Mouse (Mus musculus) kidney, postnatal 0 days (tissue): ENCODE measurements around the gene Edf1. TPM values are rescaled to one million over a fixed set of nuclear protein-coding genes. Genes with fewer than 3 reads are reported as not detected.

Source experiments
- ATAC-seq: fragments of 200-750 bp; cut with Nextera tagmentation; replicated peaks from 2 replicates; pipeline ENCODE4 v1.8.0; 2017; ENCODE audit warnings: low read depth, moderate number of reproducible peaks, moderate TSS enrichment, moderate library complexity; ENCODE audit not compliant: low FRiP score
- DNase-seq: peaks from one replicate; pipeline ENCODE4 v3.0.0-alpha.2; 2016; ENCODE audit warnings: low spot score
- H3K27ac ChIP-seq: fragments of 300-500 bp; sonication (generic); 2 replicates; pipeline ENCODE4 v1.5.1; 2014; ENCODE audit warnings: mild to moderate bottlenecking
- H3K27me3 ChIP-seq: fragments of 300-500 bp; sonication (generic); 2 replicates; pipeline ENCODE4 v1.6.1; 2014; ENCODE audit warnings: low read length, mixed read lengths; ENCODE audit not compliant: insufficient read depth
- H3K36me3 ChIP-seq: fragments of 300-500 bp; sonication (generic); 2 replicates; pipeline ENCODE4 v1.6.1; 2014; ENCODE audit warnings: low read length, mixed read lengths; ENCODE audit not compliant: insufficient read depth
- H3K4me1 ChIP-seq: fragments of 300-500 bp; sonication (generic); replicated peaks from 2 replicates; pipeline ENCODE4 v1.6.1; 2014; ENCODE audit warnings: antibody characterized with exemption, low read length, mixed read lengths; ENCODE audit not compliant: insufficient read depth
- H3K4me2 ChIP-seq: fragments of 300-500 bp; sonication (generic); 2 replicates; pipeline ENCODE4 v1.6.1; 2014; ENCODE audit warnings: mild to moderate bottlenecking, low read length, moderate library complexity, mixed read lengths
- H3K4me3 ChIP-seq: fragments of 300-500 bp; sonication (generic); replicated peaks from 2 replicates; pipeline ENCODE4 v1.5.1; 2014; ENCODE audit warnings: low read depth, low read length
- H3K9ac ChIP-seq: fragments of 300-500 bp; sonication (generic); 2 replicates; pipeline ENCODE4 v1.6.1; 2014; ENCODE audit warnings: low read depth, low read length
- H3K9me3 ChIP-seq: fragments of 300-500 bp; sonication (generic); replicated peaks from 2 replicates; pipeline ENCODE4 v1.6.1; 2016; ENCODE audit warnings: low read length, inconsistent platforms, mixed read lengths
- CTCF ChIP-seq: IDR thresholded peaks from 2 replicates; pipeline ENCODE4 v1.5.1; 2016; ENCODE audit warnings: antibody characterized with exemption, low read depth, mild to moderate bottlenecking, moderate library complexity
- WGBS: fragments of 180-500 bp; shearing (Covaris S2); extraction: QIAGEN DNeasy Blood & Tissue Kit; methylation state at CpG from one replicate; pipeline ENCODE4 v1.1.7; 2014; 5-methylcytosine and 5-hydroxymethylcytosine counted together
- polyA plus RNA-seq: library from polyadenylated mRNA; unstranded; fragments of >200 nt; fragmentation: Nextera tagmentation; extraction: Ambion mirVana; gene quantifications from 2 replicates; pipeline ENCODE4 v1.2.1, GENCODE M21; 2015

The Edf1 gene
- polyA plus RNA-seq, 1 experiment from 2014 or later, result 351 TPM

DNA sequence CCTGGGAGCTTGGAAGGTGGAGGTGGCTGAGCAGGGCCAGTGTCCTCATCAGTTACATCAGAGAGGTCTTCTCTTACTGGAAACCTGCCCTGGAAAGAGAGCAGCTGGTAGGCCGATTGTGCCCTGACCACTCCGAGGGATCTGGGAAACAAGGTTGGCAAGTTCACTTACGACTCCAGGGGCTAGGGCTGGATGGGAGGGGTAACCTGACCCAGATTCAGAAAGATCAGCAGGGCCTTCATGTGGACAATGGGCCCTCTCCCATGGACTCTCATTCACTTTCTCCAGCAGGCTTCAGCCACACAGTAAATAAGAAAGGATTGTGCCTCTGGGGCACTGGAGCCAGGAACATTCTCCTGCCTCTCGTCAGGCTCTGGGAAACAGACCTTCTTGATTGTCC, 27.2 kb downstream of the Edf1 start:
- WGBS, result 73% methylated on average over 4 of the region's 4 CpGs
- TF ChIP-seq CTCF, result no peak
- Histone ChIP-seq H3K36me3 (peaks cover 37% of the 10 kb centered on the region), H3K9me3 (no peaks in the 10 kb centered on the region), H3K27me3 (peaks cover 14% of the 10 kb centered on the region; the same call in 1 of the 2 replicates), H3K27ac (no peak overlapping the region), H3K4me2 (no peak overlapping the region), H3K4me3 (no peak overlapping the region), H3K9ac (no peak overlapping the region), H3K4me1 (peaks cover 11% of the 10 kb centered on the region)
- no peak for ATAC-seq
- no peak for DNase-seq

DNA sequence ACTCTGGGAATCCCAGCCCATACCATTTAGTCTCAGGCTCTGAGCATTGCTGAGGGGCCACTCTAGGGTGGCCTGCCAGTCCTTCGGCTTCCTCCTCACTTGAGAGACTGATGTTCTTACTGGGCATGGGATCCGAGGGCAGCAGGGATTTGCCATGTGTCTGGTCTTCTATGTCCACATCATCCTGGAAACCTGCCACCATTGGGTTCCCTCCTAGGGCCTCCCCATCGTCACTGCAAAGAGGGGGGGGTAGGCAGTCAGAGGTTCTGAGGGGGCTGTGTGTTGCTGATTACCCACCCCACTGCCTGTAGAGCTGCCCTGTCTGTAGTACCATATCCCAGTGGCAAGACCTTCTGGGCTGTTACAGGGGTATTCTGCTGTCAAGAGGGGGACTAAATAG, 28.0 kb downstream of the Edf1 start:
- Histone ChIP-seq H3K36me3 (peaks cover 42% of the 10 kb centered on the region), H3K4me2 (no peak overlapping the region), H3K9ac (no peak overlapping the region), H3K4me1 (peaks cover 11% of the 10 kb centered on the region), H3K4me3 (no peak overlapping the region), H3K27me3 (peaks cover 6% of the 10 kb centered on the region; the same call in 1 of the 2 replicates), H3K27ac (no peak overlapping the region), H3K9me3 (no peaks in the 10 kb centered on the region)
- ATAC-seq, result no peak
- no peak for DNase-seq
- WGBS, result 76% methylated on average over 3 of the region's 3 CpGs
- no peak for TF ChIP-seq CTCF

DNA sequence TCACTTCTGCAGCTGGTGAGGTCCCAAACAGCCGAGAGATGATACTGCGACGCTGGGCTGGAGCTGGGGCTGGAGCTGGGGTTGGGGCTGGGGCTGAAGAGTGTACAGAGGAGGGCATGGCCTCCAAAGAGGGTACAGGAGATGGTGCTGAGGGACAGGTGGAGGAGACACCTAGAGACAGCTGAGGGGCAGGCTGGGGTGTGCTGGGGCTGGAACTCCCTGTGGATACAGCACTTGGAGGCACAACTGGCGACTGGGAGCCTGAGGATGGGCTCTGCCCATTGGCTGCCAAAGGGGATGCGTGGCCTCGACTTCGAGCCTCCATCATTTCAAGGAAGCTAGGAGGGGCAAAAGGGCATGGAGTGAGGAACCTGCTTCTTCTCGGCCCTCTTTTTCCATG, 29.6 kb downstream of the Edf1 start:
- DNase-seq (no peak), ATAC-seq (no peak)
- no peak overlapping the region for H3K4me2 ChIP-seq
- no peak for TF ChIP-seq CTCF
- no peaks in the 10 kb centered on the region for H3K27me3 ChIP-seq
- peaks cover 48% of the 10 kb centered on the region for H3K36me3 ChIP-seq
- no peak overlapping the region for H3K27ac ChIP-seq
- no peaks in the 10 kb centered on the region for H3K4me1 ChIP-seq
- no peak overlapping the region for H3K9ac ChIP-seq
- no peak overlapping the region for H3K4me3 ChIP-seq
- 87% methylated on average over 8 of the region's 8 CpGs for WGBS
- no peaks in the 10 kb centered on the region for H3K9me3 ChIP-seq

DNA sequence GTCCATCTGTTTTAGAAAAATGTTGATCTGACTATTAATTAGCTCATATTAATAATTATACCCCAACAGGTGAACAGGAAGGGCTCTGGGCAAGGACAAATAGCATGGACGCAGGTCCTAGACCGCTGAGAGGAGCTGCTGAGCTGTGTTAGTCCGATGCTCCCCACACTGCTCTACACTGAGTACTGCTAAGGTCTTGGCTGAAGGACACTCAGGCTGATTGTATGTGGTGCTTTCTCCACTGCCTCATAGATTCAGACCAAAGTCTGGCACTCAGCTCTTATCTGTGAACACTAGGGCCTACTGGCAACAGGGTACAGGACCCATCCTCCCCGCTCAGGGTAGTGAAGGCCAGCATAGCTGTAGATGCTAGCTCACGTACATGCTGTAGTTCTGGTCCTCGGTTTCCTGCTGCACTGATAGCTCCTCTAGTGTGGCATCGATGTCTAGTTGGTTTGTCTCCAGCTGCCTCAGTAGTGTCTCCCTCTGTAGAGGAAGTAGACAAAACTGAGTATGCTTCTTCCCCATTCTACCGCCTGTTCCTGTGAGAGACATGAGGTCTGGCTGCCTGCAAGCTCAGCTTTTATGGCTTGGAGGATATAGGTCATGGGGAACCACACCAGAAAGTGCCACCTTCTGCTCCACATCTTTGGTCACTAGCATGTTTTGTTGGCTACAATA, 30.7 kb downstream of the Edf1 start:
- Histone ChIP-seq H3K27ac (no peak overlapping the region), H3K9ac (no peak overlapping the region), H3K4me2 (no peak overlapping the region), H3K9me3 (no peaks in the 10 kb centered on the region), H3K4me3 (no peak overlapping the region), H3K4me1 (no peaks in the 10 kb centered on the region), H3K27me3 (no peaks in the 10 kb centered on the region), H3K36me3 (peaks cover 56% of the 10 kb centered on the region)
- no peak for DNase-seq
- 95% methylated on average over 8 of the region's 8 CpGs for WGBS
- TF ChIP-seq CTCF, result no peak
- no peak for ATAC-seq

DNA sequence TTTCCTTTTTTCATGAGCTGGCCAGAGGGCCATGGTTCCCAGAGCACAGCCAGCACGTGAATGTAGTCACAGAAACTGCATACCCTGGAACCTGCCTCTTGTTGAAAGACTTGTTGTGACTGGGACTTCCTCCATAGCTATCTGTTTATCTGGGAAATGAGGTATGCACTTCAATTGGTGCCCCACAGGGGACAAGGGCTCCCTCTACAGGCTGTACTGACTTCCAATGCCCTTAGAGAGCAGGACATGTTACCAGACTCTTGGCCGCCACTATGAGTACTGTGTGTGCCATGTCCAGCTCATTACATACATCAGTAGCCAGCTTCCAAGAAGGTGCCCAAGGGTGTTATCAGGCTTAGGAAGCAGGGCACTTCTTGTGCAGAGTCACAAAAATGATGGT, 34.2 kb downstream of the Edf1 start:
- no peaks in the 10 kb centered on the region for H3K9me3 ChIP-seq
- no peak for DNase-seq
- H3K9ac ChIP-seq, result no peak overlapping the region
- H3K27ac ChIP-seq, result no peak overlapping the region
- TF ChIP-seq CTCF, result peak; percentile 66
- peaks cover 65% of the 10 kb centered on the region for H3K36me3 ChIP-seq
- no peak; the same call in 1 of the 2 replicates for ATAC-seq
- H3K4me3 ChIP-seq, result no peak overlapping the region
- H3K4me1 ChIP-seq, result no peaks in the 10 kb centered on the region
- no peaks in the 10 kb centered on the region for H3K27me3 ChIP-seq
- H3K4me2 ChIP-seq, result no peak overlapping the region
- WGBS, result 77% methylated on average over 2 of the region's 2 CpGs

DNA sequence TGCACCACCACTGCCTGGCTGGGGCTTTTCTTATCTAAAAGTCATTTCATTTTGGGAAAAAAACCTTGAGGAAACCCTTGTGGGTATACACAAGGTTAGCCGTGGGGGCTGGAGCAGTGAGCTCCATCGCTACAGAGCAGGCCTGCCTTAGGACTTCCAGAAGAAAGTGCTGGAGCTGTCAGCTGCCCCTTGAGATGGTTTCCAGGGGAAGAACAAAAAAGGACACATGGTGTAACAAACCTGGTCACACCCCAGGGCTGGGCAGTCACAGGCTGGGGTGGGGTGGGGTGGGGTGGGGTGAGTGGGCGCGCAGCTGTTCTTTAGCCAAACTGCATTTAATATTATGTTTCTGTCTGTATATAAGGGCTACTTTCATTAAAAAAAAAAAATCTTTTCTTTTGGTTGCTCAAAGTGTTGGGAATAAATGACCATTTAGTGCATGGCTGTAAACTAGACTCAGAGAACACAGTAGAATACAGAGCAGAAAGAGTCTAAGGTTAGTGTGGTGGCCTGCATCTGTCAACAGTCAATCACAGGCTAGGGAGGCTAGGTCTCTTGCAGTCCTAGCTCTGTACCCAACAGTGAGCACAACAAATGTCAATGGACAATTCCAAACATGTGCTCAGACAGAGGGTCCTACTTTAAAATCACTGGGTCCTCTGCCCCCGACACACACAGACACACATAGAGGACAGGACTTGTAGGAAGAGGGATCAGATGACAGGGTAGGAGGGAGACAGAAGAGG, 39.3 kb downstream of the Edf1 start:
- no peak overlapping the region for H3K9ac ChIP-seq
- no peak overlapping the region for H3K27ac ChIP-seq
- DNase-seq (no peak), ATAC-seq (no peak)
- TF ChIP-seq CTCF, result no peak
- H3K9me3 ChIP-seq, result no peaks in the 10 kb centered on the region
- no peaks in the 10 kb centered on the region for H3K4me1 ChIP-seq
- H3K4me2 ChIP-seq, result no peak overlapping the region
- H3K27me3 ChIP-seq, result no peaks in the 10 kb centered on the region
- H3K4me3 ChIP-seq, result no peak overlapping the region
- H3K36me3 ChIP-seq, result peaks cover 85% of the 10 kb centered on the region
- 88% methylated on average over 5 of the region's 5 CpGs for WGBS
